Mouse (Mus musculus): ENCODE measurements around the gene Gm20431. TPM values are rescaled to one million over a fixed set of nuclear protein-coding genes. Genes with fewer than 3 reads are reported as not detected.
"Not testable (repeated sequence)": the region's sequence is repeated elsewhere in the genome, so short reads cannot be mapped to it uniquely, and the experiment has no call there.

Gm20431 gene
- polyA plus RNA-seq, 1 experiment from 2014 or later = 7.3 TPM

GRCm38 (mm10) chr2:167628872-167629271 lies 32.4 kb downstream of the Gm20431 start:
- Histone ChIP-seq H3K4me1 (replicated peaks) (peaks cover 65% of the 10 kb centered on the region), H3K4me3 (no peak overlapping the region), H3K9me3 (replicated peaks) (no peaks in the 10 kb centered on the region), H3K4me2 (peak overlapping the region; percentile 91; the same call in 1 of the 2 replicates), H3K27me3 (no peaks in the 10 kb centered on the region), H3K9ac (no peak overlapping the region; the same call in 1 of the 2 replicates), H3K27ac (peak overlapping the region; percentile 93), H3K36me3 (no peaks in the 10 kb centered on the region)
- ATAC-seq (replicated peaks; ENCODE audit: insufficient number of reproducible peaks, insufficient read depth, low FRiP score, low read depth) = 0 out of 2 replicates have a peak, but pooled peaks have one; percentile 4
- 17% methylated on average over 4 of the region's 4 CpGs for WGBS

- no peak for ATAC-seq (replicated peaks; ENCODE audit: insufficient number of reproducible peaks, insufficient read depth, low FRiP score, low read depth)
- no peak overlapping the region for H3K4me2 ChIP-seq
- H3K4me3 ChIP-seq = no peak overlapping the region
- no peak overlapping the region for H3K27ac ChIP-seq
- H3K27me3 ChIP-seq = no peaks in the 10 kb centered on the region
- 87% methylated on average over 7 of the region's 7 CpGs for WGBS
- H3K4me1 ChIP-seq (replicated peaks) = peaks cover 63% of the 10 kb centered on the region
- no peaks in the 10 kb centered on the region for H3K9me3 ChIP-seq (replicated peaks)
- H3K36me3 ChIP-seq = no peaks in the 10 kb centered on the region
- no peak overlapping the region for H3K9ac ChIP-seq
Observed at GRCm38 (mm10) chr2:167627019-167627418, 34.3 kb downstream of the Gm20431 start.

GRCm38 (mm10) chr2:167625670-167626069 lies 35.6 kb downstream of the Gm20431 start:
- no peak overlapping the region for H3K4me2 ChIP-seq
- H3K27me3 ChIP-seq = no peaks in the 10 kb centered on the region
- H3K36me3 ChIP-seq = no peaks in the 10 kb centered on the region; the same call in 1 of the 2 replicates
- no peak overlapping the region for H3K4me3 ChIP-seq
- H3K27ac ChIP-seq = peak overlapping the region; percentile 22; the same call in 1 of the 2 replicates
- H3K4me1 ChIP-seq (replicated peaks) = peaks cover 71% of the 10 kb centered on the region
- no peaks in the 10 kb centered on the region for H3K9me3 ChIP-seq (replicated peaks)
- no peak for ATAC-seq (replicated peaks; ENCODE audit: insufficient number of reproducible peaks, insufficient read depth, low FRiP score, low read depth)
- 38% methylated on average over 2 of the region's 2 CpGs for WGBS
- H3K9ac ChIP-seq = no peak overlapping the region

GRCm38 (mm10) chr2:167624368-167625075 lies 36.8 kb downstream of the Gm20431 start:
- ATAC-seq (replicated peaks; ENCODE audit: insufficient number of reproducible peaks, insufficient read depth, low FRiP score, low read depth) = no peak
- 88% methylated on average over 6 of the region's 6 CpGs for WGBS

GRCm38 (mm10) chr2:167622965-167623364 lies 38.3 kb downstream of the Gm20431 start:
- no peak for ATAC-seq (replicated peaks; ENCODE audit: insufficient number of reproducible peaks, insufficient read depth, low FRiP score, low read depth)
- 52% methylated on average over 5 of the region's 5 CpGs for WGBS
- Histone ChIP-seq H3K36me3 (no peaks in the 10 kb centered on the region; the same call in 1 of the 2 replicates), H3K9ac (no peak overlapping the region; the same call in 1 of the 2 replicates), H3K27ac (no peak overlapping the region; the same call in 1 of the 2 replicates), H3K27me3 (no peaks in the 10 kb centered on the region), H3K9me3 (replicated peaks) (no peaks in the 10 kb centered on the region), H3K4me1 (replicated peaks) (peaks cover 50% of the 10 kb centered on the region), H3K4me2 (no peak overlapping the region), H3K4me3 (no peak overlapping the region)

More at GRCm38 (mm10) chr2:167624368-167625075, 36.8 kb downstream of the Gm20431 start:
- Histone ChIP-seq H3K4me3 (no peak overlapping the region), H3K27ac (no peak overlapping the region), H3K9me3 (replicated peaks) (no peaks in the 10 kb centered on the region), H3K4me1 (replicated peaks) (peaks cover 60% of the 10 kb centered on the region), H3K27me3 (no peaks in the 10 kb centered on the region), H3K9ac (no peak overlapping the region), H3K4me2 (no peak overlapping the region), H3K36me3 (no peaks in the 10 kb centered on the region; the same call in 1 of the 2 replicates)

GRCm38 (mm10) chr2:167622352-167622751 lies 38.9 kb downstream of the Gm20431 start:
- H3K9ac ChIP-seq = no peak overlapping the region

GRCm38 (mm10) chr2:167621255-167622087 lies 39.8 kb downstream of the Gm20431 start:
- Histone ChIP-seq H3K9ac (no peak overlapping the region), H3K27me3 (no peaks in the 10 kb centered on the region), H3K27ac (peak overlapping the region; percentile 47), H3K9me3 (replicated peaks) (no peaks in the 10 kb centered on the region), H3K36me3 (peaks cover 11% of the 10 kb centered on the region), H3K4me2 (no peak overlapping the region), H3K4me1 (replicated peaks) (peaks cover 44% of the 10 kb centered on the region), H3K4me3 (no peak overlapping the region)
- no peak for ATAC-seq (replicated peaks; ENCODE audit: insufficient number of reproducible peaks, insufficient read depth, low FRiP score, low read depth)
- 73% methylated on average over 9 of the region's 9 CpGs for WGBS

More at GRCm38 (mm10) chr2:167622352-167622751, 38.9 kb downstream of the Gm20431 start:
- peaks cover 2% of the 10 kb centered on the region for H3K36me3 ChIP-seq
- no peak overlapping the region for H3K4me2 ChIP-seq
- H3K4me3 ChIP-seq = no peak overlapping the region
- WGBS = 66% methylated on average over 13 of the region's 13 CpGs
- no peak for ATAC-seq (replicated peaks; ENCODE audit: insufficient number of reproducible peaks, insufficient read depth, low FRiP score, low read depth)
- H3K4me1 ChIP-seq (replicated peaks) = peaks cover 46% of the 10 kb centered on the region
- H3K27me3 ChIP-seq = no peaks in the 10 kb centered on the region
- no peaks in the 10 kb centered on the region for H3K9me3 ChIP-seq (replicated peaks)
- peak overlapping the region; percentile 47 for H3K27ac ChIP-seq

- Histone ChIP-seq H3K4me1 (replicated peaks) (peaks cover 24% of the 10 kb centered on the region), H3K27me3 (no peaks in the 10 kb centered on the region), H3K27ac (no peak overlapping the region), H3K9ac (no peak overlapping the region), H3K4me2 (no peak overlapping the region), H3K36me3 (peaks cover 48% of the 10 kb centered on the region), H3K4me3 (no peak overlapping the region), H3K9me3 (replicated peaks) (no peaks in the 10 kb centered on the region)
- no peak for ATAC-seq (replicated peaks; ENCODE audit: insufficient number of reproducible peaks, insufficient read depth, low FRiP score, low read depth)
- 50% methylated on average over 4 of the region's 4 CpGs for WGBS
Observed at GRCm38 (mm10) chr2:167617472-167617871, 43.8 kb downstream of the Gm20431 start.

- peaks cover 20% of the 10 kb centered on the region for H3K4me1 ChIP-seq (replicated peaks)
- ATAC-seq (replicated peaks; ENCODE audit: insufficient number of reproducible peaks, insufficient read depth, low FRiP score, low read depth) = no peak
- peaks cover 48% of the 10 kb centered on the region for H3K36me3 ChIP-seq
- no peaks in the 10 kb centered on the region for H3K9me3 ChIP-seq (replicated peaks)
- H3K4me2 ChIP-seq = no peak overlapping the region
- H3K27ac ChIP-seq = no peak overlapping the region
- H3K27me3 ChIP-seq = no peaks in the 10 kb centered on the region
- 74% methylated on average over 3 of the region's 3 CpGs for WGBS
- H3K9ac ChIP-seq = no peak overlapping the region
- H3K4me3 ChIP-seq = no peak overlapping the region
Observed at GRCm38 (mm10) chr2:167617034-167617433, 44.3 kb downstream of the Gm20431 start.

GRCm38 (mm10) chr2:167613335-167613734 lies 48.0 kb downstream of the Gm20431 start:
- H3K9ac ChIP-seq; H3K27me3 ChIP-seq; H3K4me1 ChIP-seq (replicated peaks); H3K4me2 ChIP-seq; H3K9me3 ChIP-seq (replicated peaks); H3K4me3 ChIP-seq; ATAC-seq (replicated peaks; ENCODE audit: insufficient number of reproducible peaks, insufficient read depth, low FRiP score, low read depth); H3K27ac ChIP-seq: not testable (repeated sequence)
- 96% methylated on average over 7 of the region's 7 CpGs for WGBS
- peaks cover 60% of the 10 kb centered on the region for H3K36me3 ChIP-seq

- no peak overlapping the region for H3K4me3 ChIP-seq
- H3K36me3 ChIP-seq = peaks cover 61% of the 10 kb centered on the region
- no peak for ATAC-seq (replicated peaks; ENCODE audit: insufficient number of reproducible peaks, insufficient read depth, low FRiP score, low read depth)
- no peaks in the 10 kb centered on the region for H3K9me3 ChIP-seq (replicated peaks)
- peaks cover 4% of the 10 kb centered on the region for H3K4me1 ChIP-seq (replicated peaks)
- no peaks in the 10 kb centered on the region for H3K27me3 ChIP-seq
- H3K4me2 ChIP-seq = no peak overlapping the region
- no peak overlapping the region for H3K9ac ChIP-seq
- no peak overlapping the region for H3K27ac ChIP-seq
- 92% methylated on average over 14 of the region's 14 CpGs for WGBS
Observed at GRCm38 (mm10) chr2:167612122-167612521, 49.2 kb downstream of the Gm20431 start.
